Mouse (Mus musculus): ENCODE results near the gene Akr7a5. TPM values are rescaled to one million over a fixed set of nuclear protein-coding genes. Genes with fewer than 3 reads are reported as not detected.

The Akr7a5 gene
- polyA plus RNA-seq, 1 experiment from 2014 or later, result 220 TPM

DNA sequence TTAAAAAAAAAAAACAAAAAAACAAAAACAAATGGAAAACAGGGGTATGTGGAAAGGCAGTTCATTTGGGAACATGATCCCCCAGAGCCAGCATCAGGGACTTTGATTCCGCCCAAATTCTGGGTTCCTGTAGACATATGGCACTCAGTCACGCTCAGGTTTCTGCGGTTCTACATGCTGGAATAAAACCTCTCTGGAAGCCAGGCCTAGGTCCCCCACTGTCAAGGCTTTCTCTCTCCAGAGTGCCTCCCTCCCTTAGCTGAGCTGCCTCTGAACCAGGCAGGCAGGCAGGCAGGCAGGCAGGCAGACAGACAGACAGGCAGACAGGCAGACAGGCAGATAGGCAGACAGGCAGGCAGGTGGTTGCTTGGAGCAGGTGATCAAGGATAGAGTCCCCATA, 40.4 kb upstream of the Akr7a5 start:
- TF ChIP-seq CTCF (IDR thresholded peaks at IDR 0.05; ENCODE audit: low read depth), result no peak

DNA sequence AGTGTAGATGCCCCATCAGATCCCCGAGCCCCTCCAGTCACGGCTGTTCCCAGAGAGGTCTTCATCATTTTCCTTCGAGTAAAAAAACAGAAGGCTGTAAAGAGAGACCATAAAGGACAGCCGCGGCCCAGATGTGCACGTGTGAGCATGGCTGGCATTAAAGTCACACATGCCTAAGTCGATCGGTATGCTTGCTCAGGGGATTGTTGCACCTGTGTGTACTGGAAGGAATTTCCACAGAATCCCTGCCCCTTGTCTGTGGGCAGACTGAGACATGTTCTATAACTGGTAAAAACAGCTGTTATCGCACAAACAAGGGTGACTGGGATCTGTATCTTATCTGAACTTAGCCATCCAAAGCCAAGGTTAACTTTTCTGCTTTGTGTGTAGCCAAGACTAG, 39.0 kb upstream of the Akr7a5 start:
- no peaks in the 10 kb centered on the region for H3K27me3 ChIP-seq (ENCODE audit: insufficient read depth, low read length)
- no peak for ATAC-seq (replicated peaks; ENCODE audit: low FRiP score, low read depth)
- WGBS, result 77% methylated on average over 9 of the region's 9 CpGs
- no peak overlapping the region for H3K4me3 ChIP-seq (replicated peaks; ENCODE audit: low read depth, low read length)
- no peaks in the 10 kb centered on the region for H3K9me3 ChIP-seq (replicated peaks; ENCODE audit: low read length)
- no peak overlapping the region for H3K4me2 ChIP-seq (ENCODE audit: low read length)
- no peak for DNase-seq (ENCODE audit: low spot score)
- no peak overlapping the region for H3K27ac ChIP-seq
- no peak overlapping the region for H3K9ac ChIP-seq (ENCODE audit: low read depth, low read length)
- no peaks in the 10 kb centered on the region for H3K4me1 ChIP-seq (replicated peaks; ENCODE audit: insufficient read depth, low read length)
- TF ChIP-seq CTCF (IDR thresholded peaks at IDR 0.05; ENCODE audit: low read depth), result no peak
- H3K36me3 ChIP-seq (ENCODE audit: insufficient read depth, low read length), result peaks cover 13% of the 10 kb centered on the region; the same call in 1 of the 2 replicates

More for the DNA sequence above, 40.4 kb upstream of the Akr7a5 start:
- no peak for ATAC-seq (replicated peaks; ENCODE audit: low FRiP score, low read depth)
- Histone ChIP-seq H3K4me2 (ENCODE audit: low read length) (no peak overlapping the region), H3K9ac (ENCODE audit: low read depth, low read length) (no peak overlapping the region), H3K9me3 (replicated peaks; ENCODE audit: low read length) (no peaks in the 10 kb centered on the region), H3K27ac (no peak overlapping the region), H3K27me3 (ENCODE audit: insufficient read depth, low read length) (no peaks in the 10 kb centered on the region), H3K36me3 (ENCODE audit: insufficient read depth, low read length) (peaks cover 13% of the 10 kb centered on the region; the same call in 1 of the 2 replicates), H3K4me3 (replicated peaks; ENCODE audit: low read depth, low read length) (no peak overlapping the region), H3K4me1 (replicated peaks; ENCODE audit: insufficient read depth, low read length) (no peaks in the 10 kb centered on the region)
- no peak for DNase-seq (ENCODE audit: low spot score)
- 92% methylated on average over 3 of the region's 3 CpGs for WGBS

DNA sequence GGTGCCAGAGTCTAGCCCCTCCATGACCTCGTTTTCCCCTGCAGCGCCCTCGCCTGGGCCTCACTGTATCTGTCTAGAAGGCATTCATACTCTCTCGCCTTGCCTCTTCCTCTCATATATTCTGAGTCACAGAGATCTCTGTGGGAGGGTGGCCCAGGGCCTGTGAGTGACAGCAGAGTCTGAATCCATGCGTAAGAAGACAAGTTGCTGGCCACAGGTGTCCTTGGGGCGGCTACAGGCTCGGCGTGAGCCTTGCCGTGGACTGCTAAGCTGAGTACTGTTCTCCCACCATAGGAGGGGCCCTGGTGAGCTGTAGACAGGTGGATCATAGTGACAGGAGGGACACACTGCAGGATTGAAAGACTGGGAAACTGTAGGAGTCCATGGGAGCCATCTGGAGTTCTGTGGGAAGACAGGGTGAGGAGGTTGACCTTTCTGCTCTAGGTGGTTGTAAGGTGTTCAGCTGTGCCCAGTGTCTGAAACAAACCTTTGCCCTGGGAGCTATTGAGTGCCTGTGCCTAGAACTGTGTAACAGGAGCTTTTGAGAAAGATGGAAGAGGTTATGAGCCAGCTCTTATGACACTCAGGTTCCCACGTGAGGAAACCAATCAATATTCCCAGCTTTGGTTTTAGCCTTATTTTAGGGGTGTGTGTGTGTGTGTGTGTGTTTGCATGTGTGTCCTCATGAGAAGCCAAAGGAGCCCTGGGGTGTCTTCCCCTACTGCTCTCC, 37.4 kb upstream of the Akr7a5 start:
- no peak for DNase-seq (ENCODE audit: low spot score)
- no peak overlapping the region for H3K27ac ChIP-seq
- no peak for ATAC-seq (replicated peaks; ENCODE audit: low FRiP score, low read depth)
- H3K4me2 ChIP-seq (ENCODE audit: low read length), result no peak overlapping the region
- H3K9ac ChIP-seq (ENCODE audit: low read depth, low read length), result no peak overlapping the region
- H3K36me3 ChIP-seq (ENCODE audit: insufficient read depth, low read length), result peaks cover 2% of the 10 kb centered on the region; the same call in 1 of the 2 replicates
- H3K9me3 ChIP-seq (replicated peaks; ENCODE audit: low read length), result no peaks in the 10 kb centered on the region
- 75% methylated on average over 10 of the region's 10 CpGs for WGBS
- H3K4me1 ChIP-seq (replicated peaks; ENCODE audit: insufficient read depth, low read length), result no peaks in the 10 kb centered on the region
- no peaks in the 10 kb centered on the region for H3K27me3 ChIP-seq (ENCODE audit: insufficient read depth, low read length)
- H3K4me3 ChIP-seq (replicated peaks; ENCODE audit: low read depth, low read length), result no peak overlapping the region
- no peak for TF ChIP-seq CTCF (IDR thresholded peaks at IDR 0.05; ENCODE audit: low read depth)

DNA sequence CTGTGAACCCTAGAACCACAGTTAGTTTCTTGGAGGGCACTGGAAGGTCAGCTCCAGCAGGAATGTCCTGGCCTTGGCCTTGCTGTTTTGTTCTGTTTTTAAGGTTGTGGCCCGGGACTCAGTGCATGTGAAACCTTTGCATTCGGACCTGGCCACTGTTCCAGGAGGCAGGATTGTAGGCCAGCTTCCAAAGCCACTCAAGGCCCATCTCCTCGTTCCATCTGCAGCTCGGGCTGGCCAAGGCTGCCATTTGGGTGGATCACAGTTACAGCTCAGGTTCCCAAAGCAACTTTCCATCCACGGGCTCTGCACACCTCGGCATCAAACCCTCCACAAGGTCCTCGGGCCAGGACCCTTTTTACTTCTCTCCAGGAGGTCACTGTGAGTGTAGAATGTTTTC, 36.0 kb upstream of the Akr7a5 start:
- no peaks in the 10 kb centered on the region for H3K27me3 ChIP-seq (ENCODE audit: insufficient read depth, low read length)
- no peak for DNase-seq (ENCODE audit: low spot score)
- no peak overlapping the region for H3K27ac ChIP-seq
- H3K4me3 ChIP-seq (replicated peaks; ENCODE audit: low read depth, low read length), result no peak overlapping the region
- TF ChIP-seq CTCF (IDR thresholded peaks at IDR 0.05; ENCODE audit: low read depth), result no peak
- H3K9me3 ChIP-seq (replicated peaks; ENCODE audit: low read length), result no peaks in the 10 kb centered on the region
- H3K9ac ChIP-seq (ENCODE audit: low read depth, low read length), result no peak overlapping the region
- H3K4me2 ChIP-seq (ENCODE audit: low read length), result no peak overlapping the region
- H3K36me3 ChIP-seq (ENCODE audit: insufficient read depth, low read length), result peaks cover 5% of the 10 kb centered on the region; the same call in 1 of the 2 replicates
- WGBS, result 82% methylated on average over 7 of the region's 7 CpGs
- no peaks in the 10 kb centered on the region for H3K4me1 ChIP-seq (replicated peaks; ENCODE audit: insufficient read depth, low read length)
- ATAC-seq (replicated peaks; ENCODE audit: low FRiP score, low read depth), result no peak

DNA sequence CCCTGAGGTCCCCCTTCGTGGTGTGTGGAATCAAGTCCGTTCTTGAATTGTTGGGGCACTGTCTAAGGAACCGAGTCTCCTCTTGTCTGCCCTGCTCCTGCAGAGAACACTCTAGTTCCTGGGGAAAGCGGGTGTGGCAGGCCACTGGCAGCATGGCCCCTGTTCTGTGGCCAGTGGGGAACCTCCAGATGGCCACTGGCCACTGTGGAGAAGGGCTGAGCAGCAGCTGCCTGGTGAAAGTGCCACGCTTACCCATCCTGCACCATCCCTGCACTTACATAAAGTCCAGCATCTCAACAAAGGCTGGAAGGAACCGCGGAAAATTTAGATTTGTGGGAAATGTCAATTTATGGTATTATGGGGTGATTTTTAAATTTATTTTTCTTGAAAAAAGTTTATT, 34.1 kb upstream of the Akr7a5 start:
- H3K27me3 ChIP-seq (ENCODE audit: insufficient read depth, low read length), result no peaks in the 10 kb centered on the region
- 91% methylated on average over 7 of the region's 7 CpGs for WGBS
- H3K4me1 ChIP-seq (replicated peaks; ENCODE audit: insufficient read depth, low read length), result no peaks in the 10 kb centered on the region; the same call in 1 of the 2 replicates
- no peak overlapping the region for H3K9ac ChIP-seq (ENCODE audit: low read depth, low read length)
- no peak for TF ChIP-seq CTCF (IDR thresholded peaks at IDR 0.05; ENCODE audit: low read depth)
- DNase-seq (ENCODE audit: low spot score) (no peak), ATAC-seq (replicated peaks; ENCODE audit: low FRiP score, low read depth) (no peak)
- peaks cover 20% of the 10 kb centered on the region for H3K36me3 ChIP-seq (ENCODE audit: insufficient read depth, low read length)
- H3K4me2 ChIP-seq (ENCODE audit: low read length), result no peak overlapping the region
- H3K9me3 ChIP-seq (replicated peaks; ENCODE audit: low read length), result no peaks in the 10 kb centered on the region
- H3K4me3 ChIP-seq (replicated peaks; ENCODE audit: low read depth, low read length), result no peak overlapping the region
- no peak overlapping the region for H3K27ac ChIP-seq

DNA sequence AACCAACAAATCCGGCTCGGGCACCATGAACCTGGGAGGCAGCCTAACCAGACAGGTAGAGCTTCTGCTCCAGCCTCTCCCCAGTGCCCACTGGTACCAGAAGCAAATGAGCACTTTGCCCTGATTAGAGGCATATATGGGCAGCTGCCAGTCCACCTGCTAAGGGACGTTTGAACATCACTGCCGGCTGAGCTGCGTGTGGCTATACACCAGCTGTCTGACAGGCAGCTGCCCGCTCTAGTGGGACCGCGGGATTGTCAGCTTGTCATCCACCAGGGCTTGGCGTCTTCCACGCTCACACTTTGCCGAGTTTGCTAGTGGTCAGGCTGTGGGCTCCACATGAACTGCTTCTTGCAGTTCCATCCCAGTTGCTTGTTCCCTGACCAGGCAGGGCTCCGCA, 30.0 kb upstream of the Akr7a5 start:
- Histone ChIP-seq H3K4me3 (replicated peaks; ENCODE audit: low read depth, low read length) (no peak overlapping the region), H3K9ac (ENCODE audit: low read depth, low read length) (no peak overlapping the region), H3K4me2 (ENCODE audit: low read length) (no peak overlapping the region), H3K27me3 (ENCODE audit: insufficient read depth, low read length) (no peaks in the 10 kb centered on the region), H3K4me1 (replicated peaks; ENCODE audit: insufficient read depth, low read length) (peaks cover 14% of the 10 kb centered on the region), H3K27ac (no peak overlapping the region), H3K9me3 (replicated peaks; ENCODE audit: low read length) (no peaks in the 10 kb centered on the region), H3K36me3 (ENCODE audit: insufficient read depth, low read length) (peaks cover 32% of the 10 kb centered on the region)
- 86% methylated on average over 12 of the region's 12 CpGs for WGBS
- TF ChIP-seq CTCF (IDR thresholded peaks at IDR 0.05; ENCODE audit: low read depth), result no peak
- no peak for DNase-seq (ENCODE audit: low spot score)
- ATAC-seq (replicated peaks; ENCODE audit: low FRiP score, low read depth), result no peak

Measured in kidney, postnatal 0 days (tissue).